Mouse (Mus musculus) G1E (cell line): Measurements from ENCODE around the gene Arhgap32. TPM values are rescaled to one million over a fixed set of nuclear protein-coding genes. Genes with fewer than 3 reads are reported as not detected.
"Not testable (repeated sequence)": the region's sequence is repeated elsewhere in the genome, so short reads cannot be mapped to it uniquely, and the experiment has no call there.

Experiments
- ATAC-seq: 2 replicates; pipeline ENCODE4 v1.8.0; 2016; ENCODE audit warnings: mild to moderate bottlenecking; ENCODE audit not compliant: insufficient number of reproducible peaks, poor library complexity, low FRiP score, severe bottlenecking; ENCODE audit errors: extremely low read depth
- DNase-seq: peaks from one replicate; pipeline ENCODE4 v3.0.0; 2012; ENCODE audit warnings: low spot score
- H3K27me3 ChIP-seq: 2 replicates; pipeline ENCODE4 v1.6.1; 2012; ENCODE audit warnings: mild to moderate bottlenecking, low read length, inconsistent platforms; ENCODE audit not compliant: insufficient read depth
- H3K36me3 ChIP-seq: replicated peaks from 2 replicates; pipeline ENCODE3; 2012; ENCODE audit warnings: mild to moderate bottlenecking, inconsistent platforms
- H3K4me1 ChIP-seq: 2 replicates; pipeline ENCODE4 v1.6.1; 2012; ENCODE audit warnings: low read depth, low read length, inconsistent platforms, mixed read lengths; ENCODE audit not compliant: insufficient read depth
- H3K4me3 ChIP-seq: 2 replicates; pipeline ENCODE4 v1.5.1; 2012; ENCODE audit warnings: low read depth, mild to moderate bottlenecking, inconsistent platforms, low read length, moderate library complexity, mixed read lengths
- H3K9me3 ChIP-seq: replicated peaks from 2 replicates; pipeline ENCODE4 v1.6.1; 2012; ENCODE audit warnings: inconsistent platforms
- CTCF ChIP-seq: IDR thresholded peaks from 2 replicates; pipeline ENCODE4 v1.5.1; 2012; ENCODE audit warnings: low read depth, low read length, inconsistent platforms, mixed read lengths
- GATA1 ChIP-seq: IDR thresholded peaks from 2 replicates; pipeline ENCODE4 v1.6.1; 2012; ENCODE audit warnings: borderline replicate concordance, low read length, inconsistent platforms, mixed read lengths
- GATA2 ChIP-seq: IDR thresholded peaks from 2 replicates; pipeline ENCODE4 v1.6.1; 2012; ENCODE audit warnings: low read depth, low read length, inconsistent platforms, borderline replicate concordance
- POLR2AphosphoS5 ChIP-seq: IDR thresholded peaks from 2 replicates; pipeline ENCODE4 v1.6.1; 2012; ENCODE audit warnings: low read depth, low read length, inconsistent platforms; ENCODE audit not compliant: insufficient replicate concordance
- TAL1 ChIP-seq: conservative IDR thresholded peaks from 2 replicates; pipeline ENCODE4 v1.6.1; 2012; ENCODE audit warnings: low read depth, low read length, inconsistent platforms, mixed read lengths
- polyA plus RNA-seq: library from polyadenylated mRNA; stranded (reverse); fragments of >175 nt; gene quantifications from 2 replicates; pipeline ENCODE4 v1.2.3, GENCODE M21; 2012
- total RNA-seq, 2 experiments: library from RNA; stranded (forward) in 1 of 2; stranded (reverse) in 1 of 2; fragments of 200-1000 nt in 1 of 2; fragments of >200 nt in 1 of 2; fragmentation: Nextera tagmentation in 1 of 2; gene quantifications; 2 replicates each; pipeline ENCODE4 v1.2.3; 2014 to 2017

Arhgap32 gene
- total and polyA plus RNA-seq, 3 experiments = 0.01 to 0.05 TPM; not detected in 1

- Histone ChIP-seq H3K4me3 (no peak overlapping the region), H3K9me3 (no peaks in the 10 kb centered on the region), H3K27me3 (no peaks in the 10 kb centered on the region), H3K4me1 (no peaks in the 10 kb centered on the region), H3K36me3 (no peaks in the 10 kb centered on the region)
- DNase-seq = peak; percentile 4
- ATAC-seq = no peak
- TF ChIP-seq GATA1 (no peak), CTCF (peak; percentile 58)
Measured at GRCm38 (mm10) chr9:32158837-32159543, 43.1 kb downstream of the Arhgap32 start.

- H3K27me3 ChIP-seq = no peaks in the 10 kb centered on the region
- H3K4me1 ChIP-seq = no peaks in the 10 kb centered on the region
- TF ChIP-seq CTCF (no peak), GATA2 (no peak), GATA1 (no peak), POLR2AphosphoS5 (no peak), TAL1 (no peak)
- ATAC-seq = no peak
- H3K9me3 ChIP-seq = no peaks in the 10 kb centered on the region
- DNase-seq = no peak
- no peaks in the 10 kb centered on the region for H3K36me3 ChIP-seq
- no peak overlapping the region for H3K4me3 ChIP-seq
Measured at GRCm38 (mm10) chr9:32159724-32160123, 43.8 kb downstream of the Arhgap32 start.

- DNase-seq (no peak), ATAC-seq (no peak)
- no peaks in the 10 kb centered on the region for H3K9me3 ChIP-seq
- H3K4me3 ChIP-seq = no peak overlapping the region
- no peaks in the 10 kb centered on the region for H3K36me3 ChIP-seq
- TF ChIP-seq POLR2AphosphoS5 = no peak
- TF ChIP-seq CTCF = no peak
- TF ChIP-seq TAL1 = no peak
- no peak for TF ChIP-seq GATA1
- TF ChIP-seq GATA2 = no peak
- no peaks in the 10 kb centered on the region for H3K4me1 ChIP-seq
- no peaks in the 10 kb centered on the region for H3K27me3 ChIP-seq
Measured at GRCm38 (mm10) chr9:32162792-32163191, 46.9 kb downstream of the Arhgap32 start.

- not testable (repeated sequence) for DNase-seq
Measured at GRCm38 (mm10) chr9:32163820-32164219, 47.9 kb downstream of the Arhgap32 start.

GRCm38 (mm10) chr9:32168546-32169137, 52.7 kb downstream of the Arhgap32 start:
- no peak for ATAC-seq
- Histone ChIP-seq H3K36me3 (no peaks in the 10 kb centered on the region), H3K27me3 (no peaks in the 10 kb centered on the region), H3K9me3 (peaks cover 2% of the 10 kb centered on the region; the same call in 1 of the 2 replicates), H3K4me3 (no peak overlapping the region), H3K4me1 (no peaks in the 10 kb centered on the region)
- no peak for DNase-seq
- no peak for TF ChIP-seq TAL1
- TF ChIP-seq GATA2 = no peak
- TF ChIP-seq GATA1 = no peak
- TF ChIP-seq POLR2AphosphoS5 = no peak
- TF ChIP-seq CTCF = no peak

More at GRCm38 (mm10) chr9:32163820-32164219, 47.9 kb downstream of the Arhgap32 start:
- ATAC-seq, H3K36me3 ChIP-seq, H3K4me1 ChIP-seq, H3K9me3 ChIP-seq, H3K4me3 ChIP-seq, H3K27me3 ChIP-seq: not testable (repeated sequence)

- DNase-seq (no peak), ATAC-seq (no peak)
- TF ChIP-seq POLR2AphosphoS5 = no peak
- no peak for TF ChIP-seq GATA1
- no peak for TF ChIP-seq CTCF
- TF ChIP-seq TAL1 = no peak
- TF ChIP-seq GATA2 = no peak
- no peaks in the 10 kb centered on the region for H3K4me1 ChIP-seq
- H3K36me3 ChIP-seq = no peaks in the 10 kb centered on the region
- H3K27me3 ChIP-seq = no peaks in the 10 kb centered on the region
- H3K9me3 ChIP-seq = peaks cover 2% of the 10 kb centered on the region; the same call in 1 of the 2 replicates
- no peak overlapping the region for H3K4me3 ChIP-seq
Measured at GRCm38 (mm10) chr9:32170713-32171112, 54.8 kb downstream of the Arhgap32 start.

GRCm38 (mm10) chr9:32176612-32177011, 60.7 kb downstream of the Arhgap32 start:
- no peaks in the 10 kb centered on the region for H3K36me3 ChIP-seq
- H3K27me3 ChIP-seq = no peaks in the 10 kb centered on the region
- TF ChIP-seq GATA1 = no peak
- TF ChIP-seq CTCF = no peak
- no peak for TF ChIP-seq TAL1
- no peak for TF ChIP-seq GATA2
- no peak for TF ChIP-seq POLR2AphosphoS5
- H3K4me3 ChIP-seq = no peak overlapping the region
- no peaks in the 10 kb centered on the region for H3K9me3 ChIP-seq
- DNase-seq (no peak), ATAC-seq (no peak)
- no peaks in the 10 kb centered on the region for H3K4me1 ChIP-seq
